Mouse (Mus musculus) forebrain, embryonic 11.5 days (tissue): ENCODE results near the gene Pcbd2. TPM values are rescaled to one million over a fixed set of nuclear protein-coding genes. Genes with fewer than 3 reads are reported as not detected.
A peak's percentile ranks its signal among the peaks of the same experiment; 100 is the strongest.

Source experiments
- ATAC-seq: fragments of 200-750 bp; cut with Nextera tagmentation; replicated peaks from 2 replicates; pipeline ENCODE4 v1.8.0; 2017; ENCODE audit warnings: moderate TSS enrichment; ENCODE audit not compliant: low FRiP score
- DNase-seq: peaks from one replicate; pipeline ENCODE4 v3.0.0-alpha.2; 2017; ENCODE audit warnings: low spot score
- H3K27ac ChIP-seq: fragments of 300-500 bp; sonication (generic); 2 replicates; pipeline ENCODE4 v1.5.1; 2014; ENCODE audit warnings: low read depth, low read length
- H3K27me3 ChIP-seq: fragments of 300-500 bp; sonication (generic); 2 replicates; pipeline ENCODE4 v1.6.1; 2014; ENCODE audit warnings: mild to moderate bottlenecking, low read length, mixed read lengths; ENCODE audit not compliant: control insufficient read depth, insufficient read depth
- H3K36me3 ChIP-seq: fragments of 300-500 bp; sonication (generic); 2 replicates; pipeline ENCODE4 v1.6.1; 2014; ENCODE audit warnings: mild to moderate bottlenecking, low read length, moderate library complexity, mixed read lengths; ENCODE audit not compliant: control insufficient read depth, insufficient read depth
- H3K4me1 ChIP-seq: fragments of 300-500 bp; sonication (generic); replicated peaks from 2 replicates; pipeline ENCODE4 v1.6.1; 2014; ENCODE audit warnings: low read length, mixed read lengths; ENCODE audit not compliant: control insufficient read depth, insufficient read depth
- H3K4me2 ChIP-seq: fragments of 300-500 bp; sonication (generic); 2 replicates; pipeline ENCODE4 v1.6.1; 2014; ENCODE audit warnings: low read depth, mild to moderate bottlenecking, low read length, moderate library complexity, mixed read lengths; ENCODE audit not compliant: severe bottlenecking
- H3K4me3 ChIP-seq: fragments of 300-500 bp; sonication (generic); 2 replicates; pipeline ENCODE4 v1.5.1; 2014; ENCODE audit warnings: low read depth, low read length
- H3K9ac ChIP-seq: fragments of 300-500 bp; sonication (generic); 2 replicates; pipeline ENCODE4 v1.6.1; 2014; ENCODE audit warnings: low read length
- H3K9me3 ChIP-seq: fragments of 300-500 bp; sonication (generic); 2 replicates; pipeline ENCODE4 v1.6.1; 2016; ENCODE audit warnings: low read length, mixed read lengths; ENCODE audit not compliant: control insufficient read depth
- WGBS: fragments of 180-500 bp; shearing (Covaris S2); extraction: QIAGEN DNeasy Blood & Tissue Kit; methylation state at CpG from one replicate; pipeline ENCODE4 v1.1.7; 2014; 5-methylcytosine and 5-hydroxymethylcytosine counted together
- polyA plus RNA-seq: library from polyadenylated mRNA; unstranded; fragments of >200 nt; fragmentation: Nextera tagmentation; extraction: Ambion mirVana; gene quantifications from 2 replicates; pipeline ENCODE4 v1.2.1, GENCODE M21; 2014

Gene Pcbd2
- polyA plus RNA-seq, 1 experiment from 2014 or later, result 32.9 TPM

DNA sequence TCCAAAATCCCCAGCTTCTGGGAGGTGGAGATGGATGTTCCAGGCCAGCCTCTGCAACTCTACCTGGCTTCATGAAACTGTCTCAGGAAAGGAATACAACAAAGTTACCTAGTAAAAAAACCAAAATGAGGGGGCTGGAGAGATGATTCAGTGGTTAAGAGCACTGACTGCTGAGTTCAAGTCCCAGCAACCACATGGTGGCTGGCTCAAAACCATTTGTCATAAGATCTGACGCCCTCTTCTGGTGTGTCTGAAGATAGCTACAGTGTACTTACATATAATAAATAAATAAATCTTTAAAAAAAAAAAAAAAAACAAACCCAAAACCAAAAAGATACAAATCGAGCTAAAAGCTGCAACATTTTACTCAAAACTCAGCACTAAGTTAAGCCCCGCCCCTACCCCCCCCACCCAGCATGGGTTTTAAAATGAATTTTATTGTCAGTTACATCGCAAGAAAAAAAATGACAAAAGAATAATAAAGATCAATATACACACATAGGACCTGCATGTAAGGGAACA, 509 bp upstream of the Pcbd2 start:
- ATAC-seq (no peak), DNase-seq (no peak)
- Histone ChIP-seq H3K27ac (peak overlapping the region; percentile 95), H3K4me1 (no peaks in the 10 kb centered on the region), H3K4me2 (peak overlapping the region; percentile 48), H3K27me3 (no peaks in the 10 kb centered on the region), H3K4me3 (peak overlapping the region; percentile 41), H3K36me3 (no peaks in the 10 kb centered on the region; the same call in 1 of the 2 replicates), H3K9me3 (no peaks in the 10 kb centered on the region), H3K9ac (peak overlapping the region; percentile 75)
- WGBS, result 5% methylated on average over 4 of the region's 4 CpGs

DNA sequence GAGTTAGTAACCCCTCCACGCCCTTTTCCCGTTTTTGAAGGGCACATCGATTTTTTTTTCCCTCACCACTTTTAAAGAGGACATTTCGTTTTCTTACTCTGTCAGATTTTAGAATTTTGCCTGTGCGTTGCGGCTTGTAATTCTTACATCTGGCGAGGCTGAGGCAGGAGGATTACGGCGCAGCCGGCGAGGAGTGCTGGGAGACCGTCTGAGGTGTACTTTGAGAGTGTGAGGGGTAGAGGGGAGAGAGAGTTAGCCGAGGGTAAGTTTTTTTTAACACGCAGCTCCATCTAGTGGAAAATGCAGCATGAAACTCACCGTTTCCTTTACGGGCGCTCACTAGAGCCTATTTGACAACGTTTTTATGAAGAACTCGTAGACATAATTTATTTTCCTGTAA, 671 bp downstream of the Pcbd2 start:
- WGBS, result 5% methylated on average over 19 of the region's 19 CpGs
- no peaks in the 10 kb centered on the region for H3K4me1 ChIP-seq
- H3K4me2 ChIP-seq, result peak overlapping the region; percentile 48
- ATAC-seq, result peak; percentile 71
- H3K36me3 ChIP-seq, result no peaks in the 10 kb centered on the region; the same call in 1 of the 2 replicates
- H3K9ac ChIP-seq, result peak overlapping the region; percentile 75
- peak overlapping the region; percentile 95 for H3K27ac ChIP-seq
- H3K9me3 ChIP-seq, result no peaks in the 10 kb centered on the region
- peak overlapping the region; percentile 41 for H3K4me3 ChIP-seq
- peak; percentile 78 for DNase-seq
- H3K27me3 ChIP-seq, result no peaks in the 10 kb centered on the region

DNA sequence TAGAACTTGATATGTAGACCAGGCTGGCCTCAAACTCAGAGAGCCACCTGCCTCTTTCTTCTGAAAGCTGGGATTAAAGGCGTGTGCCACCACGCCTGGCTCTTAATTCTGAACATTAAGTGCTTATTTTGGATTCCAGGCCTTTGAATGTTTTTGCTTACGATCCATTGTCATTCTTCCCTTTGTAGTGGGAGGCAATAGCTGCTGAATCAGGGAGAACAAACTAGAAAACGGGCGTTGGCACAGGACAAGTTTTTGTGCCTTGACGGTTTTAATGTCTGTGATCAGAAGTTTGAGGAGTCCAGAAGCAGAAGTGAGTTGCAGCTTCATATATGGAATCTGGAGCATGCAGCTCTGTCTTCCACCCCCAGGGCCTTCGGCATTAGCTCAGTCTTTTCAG, 3.5 kb downstream of the Pcbd2 start:
- WGBS, result 84% methylated on average over 7 of the region's 7 CpGs
- Histone ChIP-seq H3K4me2 (no peak overlapping the region), H3K9me3 (no peaks in the 10 kb centered on the region), H3K36me3 (no peaks in the 10 kb centered on the region; the same call in 1 of the 2 replicates), H3K4me1 (no peaks in the 10 kb centered on the region), H3K4me3 (no peak overlapping the region), H3K9ac (no peak overlapping the region), H3K27me3 (no peaks in the 10 kb centered on the region), H3K27ac (no peak overlapping the region)
- ATAC-seq (no peak), DNase-seq (no peak)

DNA sequence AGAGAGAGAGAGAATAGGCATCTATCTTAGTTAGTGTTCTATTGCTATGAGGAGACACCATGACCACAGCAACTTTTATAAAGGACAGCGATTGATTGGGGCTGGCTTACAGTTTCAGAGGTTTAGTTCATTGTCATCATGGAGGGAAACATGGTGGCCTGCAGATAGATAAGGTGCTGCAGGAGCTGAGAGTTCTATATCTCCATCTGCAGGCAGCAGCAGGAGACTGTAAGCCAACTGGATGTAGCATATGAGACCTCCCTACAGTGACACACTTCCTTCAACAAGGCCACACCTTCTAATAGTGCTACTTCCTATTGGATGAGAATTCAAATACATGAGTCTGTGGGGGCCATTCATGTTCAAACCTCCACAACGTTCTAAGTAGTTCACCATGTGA, 5.0 kb downstream of the Pcbd2 start:
- Histone ChIP-seq H3K36me3 (no peaks in the 10 kb centered on the region), H3K4me3 (no peak overlapping the region), H3K9me3 (no peaks in the 10 kb centered on the region), H3K27me3 (no peaks in the 10 kb centered on the region), H3K27ac (no peak overlapping the region), H3K4me1 (no peaks in the 10 kb centered on the region), H3K9ac (no peak overlapping the region), H3K4me2 (no peak overlapping the region)
- WGBS, result 85% methylated on average over 2 of the region's 2 CpGs
- DNase-seq (no peak), ATAC-seq (no peak)

GRCm38 (mm10) chr13:55733628-55734502, 6.7 kb downstream of the Pcbd2 start:
- no peak for ATAC-seq
- WGBS, result 91% methylated on average over 22 of the region's 22 CpGs

GRCm38 (mm10) chr13:55737885-55738284, 10.7 kb downstream of the Pcbd2 start:
- H3K9ac ChIP-seq, result no peak overlapping the region
- DNase-seq, result no peak
- H3K4me2 ChIP-seq, result no peak overlapping the region
- no peaks in the 10 kb centered on the region for H3K4me1 ChIP-seq
- H3K9me3 ChIP-seq, result no peaks in the 10 kb centered on the region
- no peak for ATAC-seq
- WGBS, result 97% methylated on average over 8 of the region's 8 CpGs
- no peaks in the 10 kb centered on the region for H3K27me3 ChIP-seq
- no peaks in the 10 kb centered on the region for H3K36me3 ChIP-seq
- H3K4me3 ChIP-seq, result no peak overlapping the region
- H3K27ac ChIP-seq, result no peak overlapping the region

More at GRCm38 (mm10) chr13:55733628-55734502, 6.7 kb downstream of the Pcbd2 start:
- Histone ChIP-seq H3K9me3 (no peaks in the 10 kb centered on the region), H3K4me2 (no peak overlapping the region), H3K4me1 (no peaks in the 10 kb centered on the region), H3K4me3 (no peak overlapping the region), H3K36me3 (no peaks in the 10 kb centered on the region), H3K9ac (no peak overlapping the region), H3K27ac (no peak overlapping the region), H3K27me3 (no peaks in the 10 kb centered on the region)
- DNase-seq, result no peak

DNA sequence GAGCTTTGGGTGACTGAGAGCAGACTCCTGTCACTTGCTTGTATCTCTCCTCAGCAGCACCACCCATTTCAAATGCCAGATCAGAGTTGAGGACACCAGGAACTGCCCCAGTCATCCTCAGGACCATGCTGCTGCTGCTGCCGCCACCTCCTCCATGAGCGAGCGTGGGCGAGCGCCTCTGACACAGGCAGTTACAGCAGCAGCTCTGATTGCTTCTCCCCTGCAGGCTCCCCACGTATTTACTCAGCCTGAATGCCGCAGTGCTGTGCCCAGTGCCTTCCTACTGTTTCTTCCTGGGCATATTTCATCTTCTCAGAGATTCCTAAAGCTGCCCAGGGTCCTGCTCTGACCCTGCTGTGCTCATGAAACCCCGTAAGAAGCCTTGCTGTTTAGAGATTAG, 15.1 kb downstream of the Pcbd2 start:
- no peaks in the 10 kb centered on the region for H3K36me3 ChIP-seq
- no peaks in the 10 kb centered on the region for H3K9me3 ChIP-seq
- DNase-seq (no peak), ATAC-seq (no peak)
- WGBS, result 73% methylated on average over 8 of the region's 8 CpGs
- no peaks in the 10 kb centered on the region for H3K4me1 ChIP-seq
- no peak overlapping the region for H3K4me3 ChIP-seq
- H3K27me3 ChIP-seq, result no peaks in the 10 kb centered on the region
- no peak overlapping the region for H3K4me2 ChIP-seq
- H3K27ac ChIP-seq, result no peak overlapping the region
- H3K9ac ChIP-seq, result no peak overlapping the region

DNA sequence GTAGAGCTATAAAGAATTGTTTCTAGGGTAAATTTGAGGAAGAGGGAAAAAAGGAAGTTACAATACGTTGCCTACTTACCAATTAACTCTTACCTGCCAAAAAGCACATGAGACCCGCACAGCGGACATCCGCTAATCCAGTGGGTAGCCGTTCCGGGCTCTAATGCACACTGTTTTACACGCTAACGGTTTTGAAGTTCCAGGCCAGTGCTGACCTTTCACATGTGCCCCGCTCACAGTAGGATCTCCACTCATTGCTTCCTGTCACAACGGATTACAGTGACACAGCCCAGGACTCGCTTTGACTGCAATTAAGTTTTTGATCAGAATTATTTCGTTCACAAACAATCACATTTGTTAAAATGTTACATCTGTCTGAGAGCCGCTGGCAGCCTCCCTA, 27.2 kb downstream of the Pcbd2 start:
- H3K27ac ChIP-seq, result no peak overlapping the region
- H3K4me2 ChIP-seq, result no peak overlapping the region
- no peaks in the 10 kb centered on the region for H3K4me1 ChIP-seq
- no peak for DNase-seq
- 84% methylated on average over 13 of the region's 13 CpGs for WGBS
- no peak overlapping the region for H3K9ac ChIP-seq
- H3K27me3 ChIP-seq, result no peaks in the 10 kb centered on the region
- H3K36me3 ChIP-seq, result no peaks in the 10 kb centered on the region
- no peak overlapping the region for H3K4me3 ChIP-seq
- ATAC-seq, result no peak
- no peaks in the 10 kb centered on the region for H3K9me3 ChIP-seq
